Mouse (Mus musculus): ENCODE data around the gene Gatad2b. TPM values are rescaled to one million over a fixed set of nuclear protein-coding genes. Genes with fewer than 3 reads are reported as not detected.
"Not testable (repeated sequence)": the region's sequence is repeated elsewhere in the genome, so short reads cannot be mapped to it uniquely, and the experiment has no call there.

Gatad2b gene
- polyA plus RNA-seq, 1 experiment: 14.2 TPM

DNA sequence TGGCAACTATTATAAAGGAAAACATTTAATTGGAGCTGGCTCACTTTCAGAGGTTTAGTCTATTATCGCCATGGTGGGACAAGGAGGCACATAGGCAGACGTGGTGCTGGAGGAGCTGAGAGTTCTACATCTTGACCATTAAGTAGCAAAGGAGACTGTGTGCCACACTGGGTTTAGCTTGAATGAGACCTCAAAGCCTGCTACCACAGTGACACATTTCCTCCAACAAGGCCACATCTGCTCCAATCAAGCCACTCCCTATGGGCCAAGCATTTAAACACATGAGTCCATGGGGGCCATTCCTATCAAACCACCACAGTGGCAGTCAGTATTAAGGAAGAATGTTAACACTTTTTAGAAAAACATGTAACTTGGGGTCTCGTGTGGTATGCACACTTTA is 45.2 kb downstream of the Gatad2b start:
- Histone ChIP-seq H3K36me3 (ENCODE audit: control insufficient read depth, insufficient read depth) (peaks cover 6% of the 10 kb centered on the region), H3ac (ENCODE audit: control insufficient read depth, insufficient read length, low read depth) (no peak overlapping the region), H3K27me3 (ENCODE audit: control insufficient read depth, insufficient read depth, insufficient read length) (no peaks in the 10 kb centered on the region), H3K79me3 (ENCODE audit: low read depth) (peaks cover 74% of the 10 kb centered on the region), H3K79me2 (ENCODE audit: control insufficient read depth, insufficient read depth) (peaks cover 99% of the 10 kb centered on the region), H3K4me3 (ENCODE audit: insufficient read depth, poor library complexity, severe bottlenecking) (no peak overlapping the region)
- no peak for TF ChIP-seq MYOD1 (IDR thresholded peaks at IDR 0.05; ENCODE audit: control insufficient read depth, insufficient read length, low read depth)
- TF ChIP-seq MYOG (IDR thresholded peaks at IDR 0.05; ENCODE audit: control insufficient read depth, extremely low read depth, insufficient read length): no peak

DNA sequence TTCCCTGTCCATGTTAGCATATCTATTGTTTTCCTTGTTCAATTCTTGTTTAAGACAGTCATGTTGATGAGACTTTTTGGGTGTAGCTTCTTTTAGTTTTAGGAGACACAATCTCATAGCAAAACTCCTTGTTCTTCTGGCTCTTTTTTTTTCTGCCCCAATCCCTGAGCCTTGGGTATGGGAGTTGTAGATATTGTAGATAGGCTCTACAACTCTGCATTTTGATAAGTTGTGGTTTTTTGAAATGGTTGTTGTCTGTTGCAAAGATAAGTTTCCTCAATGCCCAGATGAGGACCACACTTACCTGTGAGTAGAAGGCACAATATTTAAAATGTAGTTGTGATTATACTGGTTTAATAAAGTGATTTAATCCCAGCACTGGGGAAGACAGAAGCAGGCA is 47.2 kb downstream of the Gatad2b start:
- Histone ChIP-seq H3K79me2 (ENCODE audit: control insufficient read depth, insufficient read depth) (peaks cover 90% of the 10 kb centered on the region), H3K27me3 (ENCODE audit: control insufficient read depth, insufficient read depth, insufficient read length) (no peaks in the 10 kb centered on the region), H3ac (ENCODE audit: control insufficient read depth, insufficient read length, low read depth) (no peak overlapping the region), H3K36me3 (ENCODE audit: control insufficient read depth, insufficient read depth) (peaks cover 14% of the 10 kb centered on the region), H3K79me3 (ENCODE audit: low read depth) (peaks cover 55% of the 10 kb centered on the region), H3K4me3 (ENCODE audit: insufficient read depth, poor library complexity, severe bottlenecking) (no peak overlapping the region)
- TF ChIP-seq CEBPB (IDR thresholded peaks at IDR 0.05; ENCODE audit: low read depth): no peak
- no peak for TF ChIP-seq MAX (IDR thresholded peaks at IDR 0.05)
- TF ChIP-seq MYOD1 (IDR thresholded peaks at IDR 0.05; ENCODE audit: control insufficient read depth, insufficient read length, low read depth): no peak

DNA sequence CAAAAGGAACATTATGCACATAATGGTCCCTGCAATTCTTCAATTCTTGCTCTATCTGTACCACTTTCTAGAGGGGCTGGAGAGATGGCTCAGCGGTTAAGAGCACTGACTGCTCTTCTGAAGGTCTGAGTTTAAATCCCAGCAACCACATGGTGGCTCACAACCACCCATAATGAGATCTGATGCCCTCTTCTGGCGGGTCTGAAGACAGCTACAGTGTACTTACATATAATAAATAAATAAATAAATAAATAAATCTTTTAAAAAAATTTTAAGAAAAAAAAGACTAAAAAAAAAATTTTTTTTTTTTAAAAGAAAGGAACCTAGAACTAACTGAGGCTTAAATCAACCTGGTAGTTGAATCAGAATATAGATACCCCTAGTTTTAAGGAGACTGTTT is 49.9 kb downstream of the Gatad2b start:
- Histone ChIP-seq H3K79me2 (ENCODE audit: control insufficient read depth, insufficient read depth) (peaks cover 83% of the 10 kb centered on the region), H3K79me3 (ENCODE audit: low read depth) (peaks cover 49% of the 10 kb centered on the region), H3K36me3 (ENCODE audit: control insufficient read depth, insufficient read depth) (peaks cover 25% of the 10 kb centered on the region)
- H3K4me3 ChIP-seq (ENCODE audit: insufficient read depth, poor library complexity, severe bottlenecking); H3ac ChIP-seq (ENCODE audit: control insufficient read depth, insufficient read length, low read depth); H3K27me3 ChIP-seq (ENCODE audit: control insufficient read depth, insufficient read depth, insufficient read length): not testable (repeated sequence)

DNA sequence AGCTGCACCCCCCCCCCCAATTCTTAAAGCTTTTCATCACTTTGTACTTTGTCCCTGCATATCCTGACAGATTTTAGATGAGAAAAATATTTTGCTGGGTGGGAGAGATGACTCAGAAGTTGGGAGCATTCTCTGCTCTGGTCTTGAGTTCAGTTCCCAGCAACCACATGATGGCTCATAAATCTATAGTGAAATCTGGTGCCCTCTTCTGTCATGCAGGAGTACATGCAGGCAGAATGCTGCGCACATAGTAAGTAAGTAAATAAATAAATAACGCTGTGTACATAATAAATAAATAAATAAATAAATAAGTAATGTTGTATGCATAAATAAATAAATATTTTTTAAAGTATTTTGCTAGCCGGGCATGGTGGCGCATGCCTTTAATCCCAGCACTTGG is 54.9 kb downstream of the Gatad2b start:
- Histone ChIP-seq H3K27me3 (ENCODE audit: control insufficient read depth, insufficient read depth, insufficient read length) (no peaks in the 10 kb centered on the region), H3K36me3 (ENCODE audit: control insufficient read depth, insufficient read depth) (peaks cover 64% of the 10 kb centered on the region), H3K79me3 (ENCODE audit: low read depth) (peaks cover 15% of the 10 kb centered on the region), H3ac (ENCODE audit: control insufficient read depth, insufficient read length, low read depth) (no peak overlapping the region), H3K79me2 (ENCODE audit: control insufficient read depth, insufficient read depth) (peaks cover 39% of the 10 kb centered on the region), H3K4me3 (ENCODE audit: insufficient read depth, poor library complexity, severe bottlenecking) (no peak overlapping the region)
- TF ChIP-seq FOSL1 (IDR thresholded peaks at IDR 0.05; ENCODE audit: insufficient read depth, low read length, poor library complexity, severe bottlenecking) (no peak), USF1 (IDR thresholded peaks at IDR 0.05; ENCODE audit: low read depth) (no peak), CTCF (IDR thresholded peaks at IDR 0.05; ENCODE audit: control insufficient read depth, insufficient read depth, insufficient read length) (no peak), MAX (IDR thresholded peaks at IDR 0.05) (no peak), MYOD1 (IDR thresholded peaks at IDR 0.05; ENCODE audit: control insufficient read depth, insufficient read length, low read depth) (no peak)

DNA sequence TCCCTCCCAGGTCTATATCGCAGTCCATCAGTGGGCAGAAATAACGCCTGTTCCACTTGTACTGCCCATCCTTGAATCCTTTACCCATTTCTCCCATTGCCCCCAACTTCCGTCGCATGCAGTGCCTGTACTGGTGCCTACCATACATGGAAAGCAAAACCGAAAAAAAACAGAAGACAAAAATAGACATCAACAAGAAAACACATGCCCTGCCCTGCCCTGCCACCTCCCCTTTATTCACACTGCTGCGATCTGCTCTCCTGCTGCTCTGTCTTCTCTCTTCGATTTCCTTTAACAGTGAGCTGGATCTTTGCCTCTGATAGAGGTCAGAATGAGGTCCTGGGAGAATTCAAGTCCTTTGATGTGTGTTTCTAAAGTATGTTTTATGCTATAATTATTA is 65.0 kb downstream of the Gatad2b start:
- Histone ChIP-seq H3K79me2 (ENCODE audit: control insufficient read depth, insufficient read depth) (no peaks in the 10 kb centered on the region), H3K79me3 (ENCODE audit: low read depth) (no peaks in the 10 kb centered on the region), H3ac (ENCODE audit: control insufficient read depth, insufficient read length, low read depth) (no peak overlapping the region), H3K27me3 (ENCODE audit: control insufficient read depth, insufficient read depth, insufficient read length) (no peaks in the 10 kb centered on the region), H3K36me3 (ENCODE audit: control insufficient read depth, insufficient read depth) (peaks cover 70% of the 10 kb centered on the region), H3K4me3 (ENCODE audit: insufficient read depth, poor library complexity, severe bottlenecking) (no peak overlapping the region)
- TF ChIP-seq FOSL1 (IDR thresholded peaks at IDR 0.05; ENCODE audit: insufficient read depth, low read length, poor library complexity, severe bottlenecking) (no peak), CTCF (IDR thresholded peaks at IDR 0.05; ENCODE audit: control insufficient read depth, insufficient read depth, insufficient read length) (no peak), MYOG (IDR thresholded peaks at IDR 0.05; ENCODE audit: control insufficient read depth, extremely low read depth, insufficient read length) (no peak), CEBPB (IDR thresholded peaks at IDR 0.05; ENCODE audit: low read depth) (no peak), MAX (IDR thresholded peaks at IDR 0.05) (no peak), USF1 (IDR thresholded peaks at IDR 0.05; ENCODE audit: low read depth) (no peak), MYOD1 (IDR thresholded peaks at IDR 0.05; ENCODE audit: control insufficient read depth, insufficient read length, low read depth) (no peak)

DNA sequence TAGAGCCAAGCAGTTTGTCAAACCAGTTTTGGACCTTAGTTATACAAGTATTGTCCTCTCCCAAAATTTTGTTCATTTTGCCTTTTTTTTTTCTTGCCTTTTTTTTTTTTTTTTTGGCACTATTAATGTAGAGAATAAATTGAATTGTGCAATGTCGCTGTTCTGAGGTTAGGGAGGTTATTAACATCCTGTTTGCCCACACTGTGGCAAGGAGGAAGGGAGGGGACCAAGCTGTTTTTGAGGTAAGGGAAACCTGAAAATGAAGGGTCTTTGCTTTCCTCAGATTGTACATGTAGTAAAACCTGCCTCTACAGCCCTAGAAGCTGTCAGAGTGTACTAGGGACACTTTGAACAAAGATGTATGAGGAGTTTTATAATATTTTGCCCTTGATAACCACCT is 66.3 kb downstream of the Gatad2b start:
- Histone ChIP-seq H3K4me3 (ENCODE audit: insufficient read depth, poor library complexity, severe bottlenecking) (no peak overlapping the region), H3ac (ENCODE audit: control insufficient read depth, insufficient read length, low read depth) (no peak overlapping the region), H3K36me3 (ENCODE audit: control insufficient read depth, insufficient read depth) (peaks cover 58% of the 10 kb centered on the region), H3K79me3 (ENCODE audit: low read depth) (no peaks in the 10 kb centered on the region), H3K27me3 (ENCODE audit: control insufficient read depth, insufficient read depth, insufficient read length) (no peaks in the 10 kb centered on the region), H3K79me2 (ENCODE audit: control insufficient read depth, insufficient read depth) (no peaks in the 10 kb centered on the region)
- TF ChIP-seq CTCF (IDR thresholded peaks at IDR 0.05; ENCODE audit: control insufficient read depth, insufficient read depth, insufficient read length) (no peak), MYOG (IDR thresholded peaks at IDR 0.05; ENCODE audit: control insufficient read depth, extremely low read depth, insufficient read length) (no peak), MYOD1 (IDR thresholded peaks at IDR 0.05; ENCODE audit: control insufficient read depth, insufficient read length, low read depth) (no peak), FOSL1 (IDR thresholded peaks at IDR 0.05; ENCODE audit: insufficient read depth, low read length, poor library complexity, severe bottlenecking) (no peak), CEBPB (IDR thresholded peaks at IDR 0.05; ENCODE audit: low read depth) (no peak), USF1 (IDR thresholded peaks at IDR 0.05; ENCODE audit: low read depth) (no peak), MAX (IDR thresholded peaks at IDR 0.05) (no peak)

Measured in C2C12 (cell line).